Mouse (Mus musculus) limb, embryonic 14.5 days (tissue): ENCODE data around the gene Grk6. TPM values are rescaled to one million over a fixed set of nuclear protein-coding genes. Genes with fewer than 3 reads are reported as not detected.

Source experiments
- ATAC-seq: fragments of 200-750 bp; cut with Nextera tagmentation; 2 replicates; pipeline ENCODE4 v1.8.0; 2017; ENCODE audit warnings: low read depth, moderate number of reproducible peaks, moderate TSS enrichment; ENCODE audit not compliant: low FRiP score
- DNase-seq: peaks from one replicate; pipeline ENCODE4 v3.0.0-alpha.2; 2015; ENCODE audit warnings: low spot score
- H3K27ac ChIP-seq: fragments of 300-500 bp; sonication (generic); replicated peaks from 2 replicates; pipeline ENCODE4 v1.5.1; 2014; ENCODE audit warnings: low read depth, mild to moderate bottlenecking, low read length, moderate library complexity, mixed read lengths
- H3K27me3 ChIP-seq: fragments of 300-500 bp; sonication (generic); 2 replicates; pipeline ENCODE4 v1.6.1; 2014; ENCODE audit warnings: low read length, mixed read lengths; ENCODE audit not compliant: control insufficient read depth, insufficient read depth
- H3K36me3 ChIP-seq: fragments of 300-500 bp; sonication (generic); 2 replicates; pipeline ENCODE4 v1.6.1; 2014; ENCODE audit warnings: mild to moderate bottlenecking, low read length, moderate library complexity, mixed read lengths; ENCODE audit not compliant: control insufficient read depth, insufficient read depth
- H3K4me1 ChIP-seq: fragments of 300-500 bp; sonication (generic); 2 replicates; pipeline ENCODE4 v1.6.1; 2014; ENCODE audit warnings: antibody characterized with exemption, low read length, mixed read lengths; ENCODE audit not compliant: control insufficient read depth, insufficient read depth
- H3K4me2 ChIP-seq: fragments of 300-500 bp; sonication (generic); replicated peaks from 2 replicates; pipeline ENCODE4 v1.6.1; 2014; ENCODE audit warnings: low read depth, mild to moderate bottlenecking, low read length, moderate library complexity; ENCODE audit not compliant: severe bottlenecking
- H3K4me3 ChIP-seq: fragments of 300-500 bp; sonication (generic); replicated peaks from 2 replicates; pipeline ENCODE4 v1.5.1; 2014; ENCODE audit warnings: low read length
- H3K9ac ChIP-seq: fragments of 300-500 bp; sonication (generic); 2 replicates; pipeline ENCODE4 v1.6.1; 2014; ENCODE audit warnings: mild to moderate bottlenecking, low read depth, low read length, moderate library complexity; ENCODE audit not compliant: severe bottlenecking
- H3K9me3 ChIP-seq: fragments of 300-500 bp; sonication (generic); 2 replicates; pipeline ENCODE4 v1.6.1; 2016; ENCODE audit warnings: low read length; ENCODE audit not compliant: control insufficient read depth
- POLR2A ChIP-seq: fragments of 200-500 bp; IDR thresholded peaks from 2 replicates; pipeline ENCODE4 v1.8.0; 2012; ENCODE audit warnings: inconsistent platforms, mild to moderate bottlenecking, moderate library complexity, borderline replicate concordance; ENCODE audit not compliant: insufficient read depth, insufficient read length; ENCODE audit errors: extremely low read depth
- WGBS: fragments of 180-500 bp; shearing (Covaris S2); extraction: QIAGEN DNeasy Blood & Tissue Kit; methylation state at CpG from one replicate; pipeline ENCODE4 v1.1.7; 2014; 5-methylcytosine and 5-hydroxymethylcytosine counted together
- polyA plus RNA-seq, 2 experiments: library from polyadenylated mRNA; depleted of rRNA in 1 of 2; stranded (reverse) in 1 of 2; unstranded in 1 of 2; fragments of >200 nt; fragmentation: Nextera tagmentation in 1 of 2; extraction: Ambion mirVana in 1 of 2; gene quantifications; 2 replicates each; pipeline versions ENCODE4 v1.2.1 to v1.2.3; 2012 to 2014

The Grk6 gene
- polyA plus RNA-seq, 2 experiments = 51.7 to 81.4 TPM

DNA sequence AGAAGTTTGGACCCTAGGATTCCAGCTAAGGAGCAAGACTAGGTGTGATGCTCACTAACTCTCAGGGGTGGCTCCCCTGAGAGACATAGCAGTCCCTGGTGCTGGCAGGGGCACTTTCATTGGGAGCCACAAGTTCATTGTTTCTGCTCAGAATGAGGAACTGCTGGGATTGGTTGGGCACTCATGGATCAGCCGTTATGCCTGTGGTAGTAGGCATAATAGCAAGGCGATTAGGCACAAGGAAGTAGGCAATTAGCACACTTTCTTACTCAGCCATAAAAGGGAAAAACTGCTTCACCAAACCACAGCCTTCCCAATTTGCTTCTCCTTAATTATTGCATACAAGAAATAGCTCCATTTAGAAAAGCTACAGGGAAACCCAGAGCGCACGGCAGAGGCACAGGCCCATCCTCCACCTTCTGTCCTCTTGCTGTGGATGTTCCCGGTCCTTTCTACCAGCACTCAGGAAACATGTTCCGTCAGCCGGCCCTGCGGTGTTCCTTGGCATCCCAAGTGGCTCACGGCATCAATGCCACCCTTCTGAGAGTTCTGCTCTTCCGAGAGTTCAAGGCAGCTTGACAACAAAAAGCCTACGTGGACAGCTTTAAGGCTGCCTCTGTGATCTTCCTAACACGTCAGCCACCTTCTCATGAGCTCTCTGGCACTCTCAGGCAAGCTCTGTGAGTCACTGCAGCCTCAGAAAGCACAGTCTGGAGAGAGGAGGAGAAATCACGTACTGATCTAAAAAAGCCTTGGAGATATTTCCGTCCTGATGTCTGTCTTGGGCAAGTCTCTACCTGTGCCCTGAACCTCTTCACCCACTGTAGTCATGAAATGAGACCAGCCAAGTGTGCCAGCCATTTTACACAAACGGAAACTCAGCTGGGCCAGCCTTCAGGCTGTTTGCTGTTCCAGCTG lies 40.7 kb upstream of the Grk6 start:
- Histone ChIP-seq H3K27me3 (no peaks in the 10 kb centered on the region), H3K4me2 (no peak overlapping the region), H3K9me3 (no peaks in the 10 kb centered on the region), H3K4me3 (no peak overlapping the region), H3K4me1 (peaks cover 3% of the 10 kb centered on the region), H3K36me3 (no peaks in the 10 kb centered on the region), H3K27ac (no peak overlapping the region), H3K9ac (no peak overlapping the region)
- WGBS = 60% methylated on average over 15 of the region's 15 CpGs
- no peak for TF ChIP-seq POLR2A
- ATAC-seq (no peak), DNase-seq (no peak)

DNA sequence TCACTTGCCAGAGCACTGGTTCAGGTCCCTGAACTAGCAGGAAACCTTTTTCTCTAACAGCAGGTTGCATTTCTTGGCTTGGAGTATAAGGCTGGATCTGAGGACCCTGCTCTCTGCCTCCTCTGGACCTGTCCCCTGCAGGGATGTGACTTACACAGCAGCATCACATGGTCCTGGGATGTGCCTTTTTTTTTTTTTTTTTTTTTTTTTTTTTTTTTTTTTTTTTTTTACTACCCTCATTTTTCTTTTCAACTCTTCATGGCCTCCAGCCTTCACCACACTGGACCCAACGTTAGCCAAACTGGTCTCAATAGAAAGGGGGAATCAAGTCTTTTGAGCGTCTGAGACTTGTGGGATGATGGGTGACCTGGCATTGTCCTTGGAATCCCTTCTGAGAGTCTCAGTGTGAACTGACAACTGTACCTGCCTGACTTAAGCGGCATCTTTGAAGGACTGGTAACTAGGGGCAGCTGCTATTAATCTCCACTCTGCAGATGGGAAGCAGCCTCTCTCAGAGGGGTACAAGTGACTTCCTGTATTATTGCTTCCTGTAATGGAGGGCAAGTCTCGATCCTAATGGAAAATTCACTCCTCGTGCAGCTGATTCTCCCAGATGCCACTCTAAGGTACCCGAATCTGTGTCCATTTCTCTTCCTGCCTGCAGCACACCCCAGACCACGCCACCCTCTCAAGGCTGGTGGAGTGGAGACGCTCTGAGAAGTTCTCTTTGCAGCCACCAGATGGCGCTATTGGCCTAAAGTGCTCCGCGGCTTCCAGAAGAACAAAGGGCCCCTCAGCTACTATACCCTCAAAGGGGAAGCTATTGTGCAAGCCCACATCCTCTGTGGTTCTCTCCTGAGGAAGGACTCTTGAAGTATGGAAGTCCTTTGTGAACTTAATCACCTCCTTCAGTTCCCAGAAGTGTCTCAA lies 39.8 kb upstream of the Grk6 start:
- 9% methylated on average over 11 of the region's 11 CpGs for WGBS
- H3K4me3 ChIP-seq = no peak overlapping the region
- H3K4me2 ChIP-seq = peak overlapping the region; percentile 30; the same call in 1 of the 2 replicates
- peak; percentile 91 for ATAC-seq
- no peak for TF ChIP-seq POLR2A
- no peaks in the 10 kb centered on the region for H3K27me3 ChIP-seq
- peak; percentile 81 for DNase-seq
- peaks cover 3% of the 10 kb centered on the region for H3K4me1 ChIP-seq
- H3K9ac ChIP-seq = peak overlapping the region; percentile 38; the same call in 1 of the 2 replicates
- no peaks in the 10 kb centered on the region for H3K36me3 ChIP-seq
- no peak overlapping the region; the same call in 1 of the 2 replicates for H3K27ac ChIP-seq
- H3K9me3 ChIP-seq = no peaks in the 10 kb centered on the region

DNA sequence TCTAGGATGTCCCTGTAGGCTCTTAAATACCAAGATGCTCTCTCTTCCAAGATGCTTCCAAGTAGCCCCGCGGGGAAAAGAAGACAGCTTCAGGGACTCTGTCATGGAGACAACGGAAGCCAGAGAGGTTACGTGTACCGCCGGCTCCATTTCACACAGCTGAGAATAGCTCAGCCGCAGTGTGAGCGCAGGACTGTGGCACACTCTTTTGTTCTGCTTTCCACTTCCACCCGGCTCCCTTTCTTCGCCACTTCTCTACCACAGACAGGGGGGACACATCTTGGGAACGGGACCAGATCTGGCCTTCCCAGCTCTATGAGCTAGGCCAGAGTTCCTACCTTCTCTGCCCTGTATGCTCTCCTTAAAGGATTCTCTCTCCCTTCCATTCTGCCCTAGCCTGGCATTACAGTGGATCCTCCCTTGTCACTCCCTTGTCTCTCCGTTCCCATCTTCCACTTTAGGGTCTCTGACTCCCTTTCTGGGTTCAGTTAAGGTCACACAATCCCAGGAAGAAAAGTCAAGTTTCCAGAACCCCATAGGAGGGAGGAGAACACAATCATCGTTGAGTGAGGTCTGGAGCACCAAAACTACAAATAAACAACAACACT lies 39.0 kb upstream of the Grk6 start:
- Histone ChIP-seq H3K27me3 (no peaks in the 10 kb centered on the region), H3K9ac (0 out of 2 replicates have a peak overlapping the region, but pooled peaks have one; percentile 21), H3K4me2 (no peak overlapping the region), H3K4me1 (peaks cover 3% of the 10 kb centered on the region), H3K36me3 (no peaks in the 10 kb centered on the region), H3K9me3 (no peaks in the 10 kb centered on the region), H3K27ac (no peak overlapping the region; the same call in 1 of the 2 replicates), H3K4me3 (no peak overlapping the region)
- ATAC-seq (peak; percentile 3; the same call in 1 of the 2 replicates), DNase-seq (no peak)
- 76% methylated on average over 13 of the region's 13 CpGs for WGBS
- TF ChIP-seq POLR2A = no peak

DNA sequence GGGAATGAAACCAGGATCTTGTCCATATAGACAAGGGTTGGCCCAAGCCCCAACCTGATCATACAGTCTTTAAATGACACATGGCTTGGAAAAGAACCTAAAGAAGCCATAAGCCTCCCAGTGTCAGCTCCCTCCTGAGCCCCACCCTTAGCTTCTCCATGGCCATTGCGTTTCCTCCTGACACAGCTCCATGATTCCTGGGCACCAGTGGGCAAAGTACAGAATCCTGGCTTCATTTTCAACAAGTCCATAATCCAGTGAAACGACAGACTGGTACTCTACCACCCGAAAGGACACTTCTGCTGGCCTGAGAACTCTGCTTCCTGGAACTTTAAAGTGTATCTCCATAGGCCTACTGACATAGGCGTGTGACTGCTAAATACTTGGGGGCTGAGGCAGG lies 37.5 kb upstream of the Grk6 start:
- H3K27ac ChIP-seq = no peak overlapping the region
- no peaks in the 10 kb centered on the region for H3K27me3 ChIP-seq
- H3K4me2 ChIP-seq = no peak overlapping the region
- no peak overlapping the region for H3K4me3 ChIP-seq
- H3K9ac ChIP-seq = no peak overlapping the region
- no peaks in the 10 kb centered on the region for H3K36me3 ChIP-seq
- no peak for TF ChIP-seq POLR2A
- ATAC-seq = no peak
- peaks cover 3% of the 10 kb centered on the region for H3K4me1 ChIP-seq
- WGBS = 84% methylated on average over 4 of the region's 4 CpGs
- no peak for DNase-seq
- no peaks in the 10 kb centered on the region for H3K9me3 ChIP-seq
